Mouse (Mus musculus): ENCODE data around the gene Epc2. TPM values are rescaled to one million over a fixed set of nuclear protein-coding genes. Genes with fewer than 3 reads are reported as not detected.

Gene Epc2
- polyA plus RNA-seq, 1 experiment from 2014 or later = 5.4 TPM

DNA sequence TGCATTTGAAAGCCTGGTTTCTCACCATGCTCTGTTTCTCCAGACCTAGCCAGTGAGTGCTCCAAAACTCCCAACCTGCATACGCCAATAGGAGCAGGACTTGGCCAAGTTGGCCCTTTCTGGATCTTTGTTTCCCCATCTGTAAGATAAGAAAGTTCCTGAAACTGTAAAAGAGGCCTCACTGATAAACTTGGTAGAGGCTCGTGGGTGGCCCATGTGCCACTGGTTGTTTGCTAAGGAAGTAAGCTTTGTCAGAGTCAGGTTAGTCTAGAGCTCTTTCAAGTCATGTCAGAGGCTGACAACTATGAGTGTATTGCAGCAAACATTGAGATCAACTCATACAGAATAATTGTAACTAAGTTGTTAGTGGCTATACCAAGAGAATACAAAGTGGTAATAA, 101.8 kb downstream of the Epc2 start:
- Histone ChIP-seq H3K36me3 (peaks cover 48% of the 10 kb centered on the region), H3K27me3 (ENCODE audit: insufficient read depth, poor library complexity, severe bottlenecking) (no peaks in the 10 kb centered on the region), H3K4me3 (no peak overlapping the region), H3K9me3 (no peaks in the 10 kb centered on the region), H3K27ac (no peak overlapping the region), H3K4me1 (no peaks in the 10 kb centered on the region)
- DNase-seq (ENCODE audit: low spot score) = no peak
- 71% methylated on average over 2 of the region's 2 CpGs for WGBS

DNA sequence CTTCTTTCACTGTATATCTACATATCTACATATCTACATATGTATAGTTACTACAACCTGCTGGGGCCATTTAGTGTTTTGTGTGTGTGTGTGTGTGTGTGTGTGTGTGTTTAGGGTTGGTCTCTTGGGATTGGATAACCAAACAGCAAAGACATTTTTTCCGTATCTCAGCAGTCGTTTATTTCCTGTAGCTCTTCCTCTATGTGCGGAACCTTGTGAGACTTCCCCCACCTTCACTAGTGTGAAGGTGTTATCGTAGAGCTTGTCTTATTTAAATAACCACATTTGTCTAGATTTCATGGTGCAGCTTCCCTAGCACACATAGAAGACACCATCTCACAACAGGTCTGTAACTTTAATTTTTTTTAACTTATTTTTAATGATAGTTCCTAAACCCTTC, 106.1 kb downstream of the Epc2 start:
- 84% methylated on average over 4 of the region's 4 CpGs for WGBS
- Histone ChIP-seq H3K27ac (no peak overlapping the region), H3K36me3 (peaks cover 20% of the 10 kb centered on the region), H3K4me3 (no peak overlapping the region), H3K9me3 (no peaks in the 10 kb centered on the region), H3K27me3 (ENCODE audit: insufficient read depth, poor library complexity, severe bottlenecking) (no peaks in the 10 kb centered on the region), H3K4me1 (peaks cover 5% of the 10 kb centered on the region)
- DNase-seq (ENCODE audit: low spot score) = no peak

DNA sequence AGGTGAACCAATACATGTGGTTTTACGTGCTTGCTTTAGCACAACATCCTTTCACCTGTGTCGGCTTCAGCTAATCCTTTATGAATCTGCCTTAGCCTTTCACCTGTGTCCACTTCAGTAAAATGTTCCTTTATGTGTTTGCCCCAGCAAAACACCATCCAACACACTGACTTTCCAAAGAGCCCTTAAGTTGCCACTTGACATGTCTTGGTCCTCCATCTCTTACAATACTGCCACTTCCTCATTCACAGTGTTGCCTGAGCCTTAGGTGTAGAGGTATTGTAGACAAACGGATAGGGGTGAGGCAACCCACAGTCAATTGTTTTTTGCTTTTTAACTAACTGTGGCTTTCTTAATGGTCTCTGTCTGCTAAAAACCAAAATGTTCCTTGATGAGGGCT, 107.1 kb downstream of the Epc2 start:
- Histone ChIP-seq H3K4me3 (no peak overlapping the region), H3K4me1 (peaks cover 8% of the 10 kb centered on the region), H3K27me3 (ENCODE audit: insufficient read depth, poor library complexity, severe bottlenecking) (no peaks in the 10 kb centered on the region), H3K36me3 (peaks cover 12% of the 10 kb centered on the region), H3K27ac (no peak overlapping the region), H3K9me3 (no peaks in the 10 kb centered on the region)
- DNase-seq (ENCODE audit: low spot score) = no peak
- 88% methylated on average over 3 of the region's 3 CpGs for WGBS

DNA sequence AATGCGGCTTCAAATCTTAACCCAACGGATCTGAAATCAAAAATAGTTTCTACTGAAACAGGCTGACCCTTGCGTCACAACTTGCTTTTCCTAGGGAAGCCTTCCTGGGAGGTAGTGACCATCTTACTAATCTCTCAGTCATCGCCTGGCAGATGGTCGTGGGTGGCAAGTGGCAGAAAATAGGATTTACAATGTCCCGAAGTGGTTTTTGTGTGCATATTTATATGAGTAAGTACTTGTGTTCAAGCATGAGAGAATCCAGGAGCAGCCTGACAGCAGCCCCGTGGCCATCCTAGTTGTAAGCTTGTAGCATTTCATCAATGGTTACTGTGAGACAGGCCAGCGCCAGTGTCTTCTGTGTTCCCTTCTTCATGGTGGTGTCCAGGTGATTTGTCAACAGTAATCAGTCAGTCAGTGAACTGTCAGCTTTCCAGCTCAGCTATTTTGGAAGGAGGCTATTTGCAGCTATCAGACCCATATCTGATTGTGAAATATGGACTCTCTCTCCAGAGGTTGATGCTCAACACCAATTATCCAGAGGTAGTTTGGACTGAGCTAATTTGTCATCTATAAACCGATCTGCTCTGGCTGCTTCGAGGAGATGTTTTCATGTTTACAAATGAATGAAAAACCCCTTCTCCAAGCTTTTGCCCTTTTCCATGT, 111.5 kb downstream of the Epc2 start:
- Histone ChIP-seq H3K36me3 (0 out of 2 replicates have a peak, but pooled peaks cover 2% of the 10 kb centered on the region), H3K27me3 (ENCODE audit: insufficient read depth, poor library complexity, severe bottlenecking) (no peaks in the 10 kb centered on the region), H3K27ac (no peak overlapping the region), H3K4me1 (peaks cover 8% of the 10 kb centered on the region), H3K4me3 (no peak overlapping the region), H3K9me3 (no peaks in the 10 kb centered on the region)
- no peak for DNase-seq (ENCODE audit: low spot score)
- 62% methylated on average over 10 of the region's 10 CpGs for WGBS

DNA sequence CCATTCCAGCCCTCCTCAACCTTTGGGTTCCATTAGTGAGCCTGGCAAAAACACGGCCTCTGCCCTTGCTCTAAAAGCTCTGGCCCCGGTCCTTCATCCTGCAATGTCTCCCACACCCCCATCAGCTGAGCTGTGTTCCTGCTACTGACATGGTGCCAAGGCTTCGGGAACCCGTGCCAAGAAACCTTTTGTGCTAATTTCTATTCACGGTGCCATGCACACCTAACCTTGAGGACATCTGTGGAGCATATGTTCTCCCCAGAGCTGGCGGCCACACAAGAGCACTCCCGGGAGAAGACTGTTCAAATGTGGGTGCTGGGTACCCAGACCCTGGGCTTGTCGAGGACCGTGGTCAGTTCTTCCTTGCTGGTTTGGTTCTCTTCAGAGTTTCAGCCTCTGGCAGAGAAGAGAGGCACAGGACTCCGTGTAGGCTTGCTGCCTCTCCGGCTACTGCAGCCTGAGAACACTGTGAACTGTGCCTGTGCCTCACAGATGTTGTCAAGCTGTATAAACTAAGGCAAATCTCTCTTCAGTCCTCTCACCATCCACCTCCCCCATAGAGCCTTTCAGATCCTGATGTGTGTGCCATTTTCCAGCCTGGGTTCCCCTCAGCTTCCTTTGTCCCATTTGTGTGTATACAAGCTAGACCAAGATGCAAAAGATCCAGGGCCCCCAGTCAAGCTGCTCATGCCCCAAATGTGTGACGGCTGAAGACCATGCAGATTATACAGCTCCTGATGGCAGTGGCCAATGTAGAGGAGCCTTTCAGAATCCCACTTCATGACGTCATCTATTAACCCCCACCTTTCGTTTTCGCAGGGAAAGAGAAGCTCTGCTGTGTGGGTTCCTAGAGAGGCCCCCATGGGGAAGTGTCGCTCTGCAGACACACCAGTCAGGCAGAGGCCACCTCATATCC, 118.8 kb downstream of the Epc2 start:
- H3K27ac ChIP-seq = 0 out of 2 replicates have a peak overlapping the region, but pooled peaks have one; percentile 22

DNA sequence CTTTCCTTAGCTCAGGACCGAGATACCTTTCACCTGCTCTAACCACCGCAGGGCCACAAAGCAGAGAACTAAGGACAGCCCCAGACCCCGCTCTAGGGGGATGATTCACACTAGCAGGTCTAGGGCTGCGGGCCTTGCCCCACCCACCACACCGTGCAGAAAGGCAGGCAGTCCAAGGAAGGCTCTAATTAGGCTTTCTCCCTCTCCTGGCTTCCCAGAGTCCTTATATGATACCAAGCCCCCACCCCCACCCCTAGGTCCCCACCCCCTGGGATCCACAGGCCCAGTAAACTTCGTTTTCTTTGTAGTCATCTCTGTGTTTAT, 119.5 kb downstream of the Epc2 start:
- Histone ChIP-seq H3K9me3 (no peaks in the 10 kb centered on the region), H3K36me3 (no peaks in the 10 kb centered on the region), H3K4me3 (no peak overlapping the region), H3K27me3 (ENCODE audit: insufficient read depth, poor library complexity, severe bottlenecking) (no peaks in the 10 kb centered on the region), H3K27ac (0 out of 2 replicates have a peak overlapping the region, but pooled peaks have one; percentile 22), H3K4me1 (peaks cover 24% of the 10 kb centered on the region)
- WGBS = 50% methylated on average over 6 of the region's 6 CpGs
- DNase-seq (ENCODE audit: low spot score) = no peak

More for the DNA sequence above, 118.8 kb downstream of the Epc2 start:
- WGBS = 75% methylated on average over 16 of the region's 16 CpGs
- Histone ChIP-seq H3K9me3 (no peaks in the 10 kb centered on the region), H3K4me3 (no peak overlapping the region), H3K36me3 (no peaks in the 10 kb centered on the region), H3K27me3 (ENCODE audit: insufficient read depth, poor library complexity, severe bottlenecking) (no peaks in the 10 kb centered on the region), H3K4me1 (peaks cover 24% of the 10 kb centered on the region)
- peak; percentile 61 for DNase-seq (ENCODE audit: low spot score)

DNA sequence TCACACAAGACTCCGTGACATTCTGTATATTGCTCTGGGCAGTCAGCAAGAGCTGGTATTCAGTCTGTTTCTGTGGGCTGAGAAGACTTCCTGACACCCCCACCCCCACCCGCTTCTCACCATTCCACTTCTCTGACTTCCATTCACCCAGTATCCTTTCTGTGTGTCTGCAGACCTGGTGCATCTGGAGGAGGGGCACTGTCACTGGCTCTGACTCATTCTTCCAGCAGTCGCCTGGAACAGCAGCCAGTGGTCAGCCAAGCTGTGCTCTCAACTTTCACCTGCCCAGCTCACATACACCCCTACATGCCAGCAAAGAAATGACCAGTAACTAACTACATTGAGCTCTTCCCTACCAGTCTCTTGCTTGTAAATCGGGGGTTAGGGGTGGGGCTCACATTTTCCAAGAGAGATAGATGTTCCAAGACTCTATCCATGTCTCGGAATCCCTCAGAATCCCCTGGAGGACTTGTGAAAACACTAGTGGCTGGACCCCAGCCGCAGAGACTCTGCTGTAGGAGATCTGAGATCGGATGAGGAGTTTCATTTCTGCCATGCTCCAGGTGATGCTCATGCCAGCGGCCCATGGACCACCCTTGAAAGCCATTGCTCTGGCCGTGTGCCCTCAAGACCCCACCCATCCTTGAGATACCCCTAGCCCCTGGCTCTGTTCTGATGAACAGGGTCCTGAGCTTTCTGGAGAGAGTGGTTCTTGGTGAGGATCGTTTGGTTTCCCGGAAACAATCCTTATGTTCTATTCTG, 120.1 kb downstream of the Epc2 start:
- H3K27ac ChIP-seq = no peak overlapping the region
- no peaks in the 10 kb centered on the region for H3K9me3 ChIP-seq
- peaks cover 24% of the 10 kb centered on the region for H3K4me1 ChIP-seq
- no peak overlapping the region for H3K4me3 ChIP-seq
- H3K27me3 ChIP-seq (ENCODE audit: insufficient read depth, poor library complexity, severe bottlenecking) = no peaks in the 10 kb centered on the region
- peak; percentile 73 for DNase-seq (ENCODE audit: low spot score)
- no peaks in the 10 kb centered on the region for H3K36me3 ChIP-seq
- 64% methylated on average over 11 of the region's 11 CpGs for WGBS

DNA sequence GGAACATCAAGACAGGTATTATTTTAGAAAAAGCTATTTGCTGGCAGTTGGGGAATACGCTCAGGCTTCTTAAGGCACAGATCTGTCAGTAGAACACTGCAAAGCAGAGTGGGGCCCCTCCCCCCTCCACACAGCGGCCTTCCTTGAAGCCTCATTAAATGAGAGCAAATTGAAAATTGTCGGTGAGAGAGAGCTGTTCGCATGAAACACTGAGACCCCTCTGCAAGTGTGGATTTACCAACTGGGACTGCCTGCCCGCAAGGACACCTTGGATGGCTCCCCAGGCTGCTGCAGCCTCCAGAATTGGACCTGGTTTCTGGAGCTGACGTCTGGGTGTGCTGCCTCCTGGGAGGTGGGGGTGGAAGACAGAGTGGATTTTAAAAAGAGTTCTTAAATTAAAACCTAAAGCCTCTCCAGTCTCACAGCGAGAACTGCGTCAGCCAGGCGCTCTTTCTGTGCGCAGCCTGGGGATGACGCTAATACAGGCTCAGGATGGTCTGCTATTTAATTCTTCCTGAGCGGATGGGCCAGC, 120.9 kb downstream of the Epc2 start:
- no peaks in the 10 kb centered on the region for H3K27me3 ChIP-seq (ENCODE audit: insufficient read depth, poor library complexity, severe bottlenecking)
- no peak overlapping the region for H3K4me3 ChIP-seq
- H3K4me1 ChIP-seq = peaks cover 24% of the 10 kb centered on the region
- no peaks in the 10 kb centered on the region for H3K36me3 ChIP-seq
- peak; percentile 53 for DNase-seq (ENCODE audit: low spot score)
- 67% methylated on average over 12 of the region's 12 CpGs for WGBS
- no peaks in the 10 kb centered on the region for H3K9me3 ChIP-seq
- no peak overlapping the region for H3K27ac ChIP-seq

DNA sequence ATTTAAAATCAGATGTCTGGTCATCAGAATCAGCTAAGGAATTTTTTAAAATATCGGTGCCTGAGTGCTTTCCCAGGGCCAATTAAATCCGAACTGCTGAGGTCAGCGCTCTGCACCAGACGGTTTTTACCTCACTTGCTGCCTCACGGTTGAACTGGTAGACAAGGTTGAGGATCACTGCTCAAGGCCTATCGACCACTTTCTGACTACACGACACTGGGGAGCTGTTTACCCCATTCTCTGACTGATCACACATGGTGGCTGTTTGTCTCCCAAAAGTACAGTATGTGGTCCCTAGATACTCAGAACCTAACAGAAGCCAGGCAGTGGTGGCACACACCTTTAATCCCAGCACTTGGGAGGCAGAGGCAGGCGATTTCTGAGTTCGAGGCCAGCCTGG, 121.4 kb downstream of the Epc2 start:
- WGBS = 79% methylated on average over 9 of the region's 9 CpGs
- no peak overlapping the region for H3K4me3 ChIP-seq

DNA sequence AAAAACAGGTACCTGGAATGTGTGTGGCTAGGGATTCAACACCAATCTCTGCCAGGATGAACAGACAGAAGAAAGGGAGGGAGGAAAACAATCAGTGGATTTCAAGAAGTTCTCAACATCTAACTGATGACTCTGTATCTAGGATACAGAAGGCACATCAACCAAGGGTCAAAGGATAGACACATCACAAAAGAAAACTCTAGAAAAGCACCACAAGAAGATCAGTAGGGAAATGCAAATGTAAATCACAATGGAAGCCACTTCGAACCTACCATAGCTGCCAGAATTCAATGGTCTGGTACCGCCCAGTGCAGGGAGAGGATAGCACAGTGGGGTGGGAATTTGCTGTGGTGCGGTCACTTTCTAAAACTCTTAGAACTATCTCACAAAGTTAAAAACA, 122.0 kb downstream of the Epc2 start:
- Histone ChIP-seq H3K27ac (no peak overlapping the region), H3K4me3 (no peak overlapping the region), H3K27me3 (ENCODE audit: insufficient read depth, poor library complexity, severe bottlenecking) (no peaks in the 10 kb centered on the region), H3K36me3 (no peaks in the 10 kb centered on the region), H3K9me3 (no peaks in the 10 kb centered on the region), H3K4me1 (peaks cover 24% of the 10 kb centered on the region)
- DNase-seq (ENCODE audit: low spot score) = peak; percentile 10
- 85% methylated on average over 3 of the region's 3 CpGs for WGBS

More for the DNA sequence above, 121.4 kb downstream of the Epc2 start:
- H3K36me3 ChIP-seq = no peaks in the 10 kb centered on the region
- no peak overlapping the region for H3K27ac ChIP-seq
- H3K27me3 ChIP-seq (ENCODE audit: insufficient read depth, poor library complexity, severe bottlenecking) = no peaks in the 10 kb centered on the region
- DNase-seq (ENCODE audit: low spot score) = peak; percentile 59
- peaks cover 24% of the 10 kb centered on the region for H3K4me1 ChIP-seq
- no peaks in the 10 kb centered on the region for H3K9me3 ChIP-seq

DNA sequence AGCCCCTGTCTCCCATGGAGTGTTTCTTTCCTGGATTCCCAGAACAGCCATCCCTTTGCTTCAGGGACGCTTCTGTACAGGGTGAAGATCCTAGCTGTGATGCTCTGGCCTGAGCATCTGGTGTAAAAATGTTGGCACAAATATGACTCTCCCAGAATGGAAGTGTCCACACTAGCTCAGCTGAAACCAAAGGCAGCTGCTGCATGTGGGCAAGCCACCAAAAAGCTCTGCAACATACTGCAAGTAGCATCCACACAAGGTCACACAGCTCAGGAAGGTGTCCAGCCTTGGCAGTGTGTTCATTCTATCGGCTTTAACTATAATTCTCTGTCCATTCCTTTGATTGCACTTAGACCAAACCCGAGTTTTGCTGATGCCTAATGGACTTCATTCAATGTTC, 129.3 kb downstream of the Epc2 start:
- H3K27ac ChIP-seq = no peak overlapping the region
- no peaks in the 10 kb centered on the region for H3K27me3 ChIP-seq (ENCODE audit: insufficient read depth, poor library complexity, severe bottlenecking)
- no peaks in the 10 kb centered on the region for H3K9me3 ChIP-seq
- peak; percentile 36 for DNase-seq (ENCODE audit: low spot score)
- H3K4me1 ChIP-seq = no peaks in the 10 kb centered on the region
- 89% methylated on average over 3 of the region's 3 CpGs for WGBS
- no peaks in the 10 kb centered on the region for H3K36me3 ChIP-seq
- no peak overlapping the region for H3K4me3 ChIP-seq

DNA sequence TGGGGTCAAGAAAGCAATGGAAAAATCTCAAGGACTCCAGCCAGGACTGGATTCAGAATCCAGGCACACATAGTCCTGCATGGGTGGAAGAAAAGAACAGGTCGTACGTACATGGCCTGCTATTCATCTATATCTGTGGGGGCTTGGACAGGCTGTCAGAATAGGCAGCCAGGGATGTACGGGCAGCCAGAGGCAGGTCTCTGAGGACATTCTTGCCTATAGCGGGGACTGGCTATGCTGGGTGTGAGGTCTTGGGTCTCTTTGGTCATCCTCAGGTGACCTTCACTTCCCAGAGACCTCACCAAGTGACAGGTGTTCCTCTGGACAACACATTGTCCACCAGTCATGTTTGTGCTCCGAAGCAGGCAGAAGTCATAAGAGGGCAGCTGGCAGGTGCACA, 131.3 kb downstream of the Epc2 start:
- no peak overlapping the region for H3K27ac ChIP-seq
- no peaks in the 10 kb centered on the region for H3K9me3 ChIP-seq
- no peak overlapping the region for H3K4me3 ChIP-seq
- WGBS = 84% methylated on average over 5 of the region's 5 CpGs
- no peaks in the 10 kb centered on the region for H3K36me3 ChIP-seq
- DNase-seq (ENCODE audit: low spot score) = peak; percentile 56
- no peaks in the 10 kb centered on the region for H3K27me3 ChIP-seq (ENCODE audit: insufficient read depth, poor library complexity, severe bottlenecking)
- no peaks in the 10 kb centered on the region for H3K4me1 ChIP-seq
